Mouse (Mus musculus) myocyte (in vitro differentiated cells): ENCODE measurements around the gene Artn. TPM values are rescaled to one million over a fixed set of nuclear protein-coding genes. Genes with fewer than 3 reads are reported as not detected.

ENCODE experiments used
- H3K27me3 ChIP-seq: one replicate; pipeline ENCODE4 v1.6.1; 2011; ENCODE audit not compliant: control insufficient read depth, insufficient read depth, insufficient read length
- H3K36me3 ChIP-seq: one replicate; pipeline ENCODE4 v1.6.1; 2011; ENCODE audit not compliant: control insufficient read depth, insufficient read depth
- H3K4me2 ChIP-seq: one replicate; pipeline ENCODE4 v1.6.1; 2011; ENCODE audit warnings: low read depth, control low read depth
- H3K4me3 ChIP-seq: one replicate; pipeline ENCODE4 v1.5.1; 2011; ENCODE audit warnings: mild to moderate bottlenecking, control low read depth, moderate library complexity
- H3K79me2 ChIP-seq: one replicate; pipeline ENCODE4 v1.6.1; 2011; ENCODE audit not compliant: control insufficient read depth, insufficient read depth
- H3ac ChIP-seq: one replicate; pipeline ENCODE4 v1.6.1; 2011; ENCODE audit not compliant: control insufficient read depth, insufficient read length
- CEBPB ChIP-seq: IDR thresholded peaks from 2 replicates; pipeline ENCODE4 v1.6.1; 2011; ENCODE audit warnings: mild to moderate bottlenecking, moderate library complexity; ENCODE audit not compliant: poor library complexity, insufficient read depth, severe bottlenecking
- E2F4 ChIP-seq: IDR thresholded peaks from one replicate; pipeline ENCODE4 v1.6.1; 2011; ENCODE audit warnings: mild to moderate bottlenecking, control low read depth, moderate library complexity; ENCODE audit not compliant: insufficient read depth
- MAX ChIP-seq: IDR thresholded peaks from one replicate; pipeline ENCODE4 v1.6.1; 2011; ENCODE audit warnings: low read depth, mild to moderate bottlenecking, control low read depth
- MYOD1 ChIP-seq, 3 experiments: IDR thresholded peaks; one replicate each; pipeline ENCODE4 v1.6.1; 2011; ENCODE audit warnings: control low read depth in 2 of 3, low read depth in 2 of 3, mild to moderate bottlenecking in 2 of 3, moderate library complexity in 1 of 3; ENCODE audit not compliant: insufficient read length in 2 of 3, control insufficient read depth in 1 of 3
- MYOG ChIP-seq, 3 experiments: IDR thresholded peaks; one replicate each; pipeline ENCODE4 v1.6.1; 2011; ENCODE audit warnings: control low read depth in 2 of 3, low read depth in 2 of 3, mild to moderate bottlenecking in 2 of 3; ENCODE audit not compliant: insufficient read length in 2 of 3, control insufficient read depth in 1 of 3, insufficient read depth in 1 of 3
- POLR2A ChIP-seq: IDR thresholded peaks from one replicate; pipeline ENCODE4 v1.6.1; 2011; ENCODE audit warnings: low read depth, mild to moderate bottlenecking, control low read depth, moderate library complexity; ENCODE audit not compliant: insufficient read length
- POLR2AphosphoS2 ChIP-seq: IDR thresholded peaks from one replicate; pipeline ENCODE4 v1.6.1; 2011; ENCODE audit warnings: low read depth, control low read depth; ENCODE audit not compliant: insufficient read length
- REST ChIP-seq: IDR thresholded peaks from one replicate; pipeline ENCODE4 v1.6.1; 2011; ENCODE audit warnings: mild to moderate bottlenecking, control low read depth, moderate library complexity; ENCODE audit not compliant: insufficient read depth, insufficient read length
- SRF ChIP-seq: IDR thresholded peaks from one replicate; pipeline ENCODE4 v1.6.1; 2011; ENCODE audit warnings: low read depth; ENCODE audit not compliant: control insufficient read depth, insufficient read length
- TCF12 ChIP-seq: IDR thresholded peaks from one replicate; pipeline ENCODE4 v1.6.1; 2011; ENCODE audit warnings: mild to moderate bottlenecking, control low read depth; ENCODE audit not compliant: poor library complexity, insufficient read depth, severe bottlenecking
- TCF3 ChIP-seq: IDR thresholded peaks from one replicate; pipeline ENCODE4 v1.6.1; 2011; ENCODE audit warnings: low read depth, control low read depth; ENCODE audit not compliant: insufficient read length
- USF1 ChIP-seq: IDR thresholded peaks from one replicate; pipeline ENCODE4 v1.6.1; 2011; ENCODE audit warnings: low read depth, mild to moderate bottlenecking, control low read depth, moderate library complexity
- polyA plus RNA-seq: library from polyadenylated mRNA; unstranded; fragments of >200 nt; fragmentation: generic; extraction: Trizol; gene quantifications from one replicate; pipeline ENCODE4 v1.2.1, GENCODE M21; 2012; ENCODE audit warnings: missing spikeins

Artn gene
- polyA plus RNA-seq, 1 experiment: 15.9 TPM

DNA sequence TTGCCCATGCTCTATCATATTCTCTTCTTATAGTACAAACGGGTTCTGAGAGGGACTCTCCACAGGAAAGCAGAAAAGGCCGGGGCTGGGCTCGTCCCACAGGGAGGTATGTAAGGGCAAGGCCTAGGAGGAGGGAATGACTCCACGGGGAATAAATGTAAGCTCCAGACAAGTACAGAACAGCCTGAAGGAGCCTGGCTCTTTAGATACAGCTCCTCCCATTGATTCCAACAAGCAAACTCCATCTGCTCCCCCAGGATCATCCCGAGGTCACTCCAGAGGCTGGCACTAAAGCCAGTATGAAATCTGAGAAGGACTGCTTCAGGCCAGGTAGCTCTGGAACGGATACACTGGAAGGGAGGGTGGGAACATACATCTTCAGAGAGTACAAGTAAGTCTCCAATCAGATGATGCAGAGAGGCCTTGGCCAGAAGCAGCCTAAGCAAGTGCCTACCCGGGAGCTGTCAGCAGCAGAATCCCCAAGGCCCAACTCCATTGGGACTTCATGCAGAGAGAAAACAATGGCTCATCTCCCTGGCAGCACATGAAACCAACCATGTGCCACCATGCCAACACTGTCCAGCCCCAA, 16.8 kb downstream of the Artn start:
- peak overlapping the region; percentile 83 for H3K4me2 ChIP-seq
- no peaks in the 10 kb centered on the region for H3K27me3 ChIP-seq
- H3K4me3 ChIP-seq: peak overlapping the region; percentile 95
- H3K79me2 ChIP-seq: peaks cover 68% of the 10 kb centered on the region
- H3ac ChIP-seq: no peak overlapping the region
- H3K36me3 ChIP-seq: peaks cover 5% of the 10 kb centered on the region
- TF ChIP-seq TCF3: no peak
- no peak for TF ChIP-seq USF1
- no peak for TF ChIP-seq REST
- no peak for TF ChIP-seq SRF
- TF ChIP-seq E2F4: no peak
- TF ChIP-seq MAX: no peak
- no peak for TF ChIP-seq TCF12
- TF ChIP-seq MYOD1 (IDR thresholded peaks at IDR 0.05; ENCODE audit: control insufficient read depth in 1 of 3, insufficient read length in 2 of 3, low read depth in 2 of 3): no peak
- TF ChIP-seq CEBPB: no peak
- no peak for TF ChIP-seq MYOG (IDR thresholded peaks at IDR 0.05; ENCODE audit: control insufficient read depth in 1 of 3, insufficient read depth in 1 of 3, insufficient read length in 2 of 3, low read depth in 2 of 3)
- no peak for TF ChIP-seq POLR2A

DNA sequence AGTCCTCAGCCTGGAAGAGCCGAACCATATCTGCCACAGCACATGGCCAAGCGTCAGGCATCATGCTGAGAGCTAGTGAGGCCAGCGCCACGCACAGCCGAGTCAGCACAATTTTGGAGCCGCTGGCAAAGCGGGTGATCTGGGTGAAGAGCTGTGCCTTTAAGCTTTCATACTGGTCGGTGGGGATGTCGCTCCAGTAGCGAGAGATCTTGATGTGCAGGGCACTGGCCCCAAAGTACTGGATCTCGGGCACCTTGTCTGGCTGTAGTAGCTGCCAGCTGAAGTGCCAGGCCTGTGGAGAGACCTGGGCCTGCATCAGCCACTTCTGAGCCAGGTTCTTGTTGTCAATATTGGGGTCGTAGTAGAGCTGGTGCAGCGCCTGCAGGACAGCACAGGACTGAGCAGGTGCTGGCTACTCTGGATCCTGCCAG, 17.4 kb downstream of the Artn start:
- Histone ChIP-seq H3K27me3 (no peaks in the 10 kb centered on the region), H3K4me2 (peak overlapping the region; percentile 2), H3K4me3 (peak overlapping the region; percentile 95), H3ac (no peak overlapping the region), H3K36me3 (peaks cover 8% of the 10 kb centered on the region), H3K79me2 (peaks cover 72% of the 10 kb centered on the region)
- TF ChIP-seq REST (no peak), SRF (no peak), POLR2AphosphoS2 (no peak), POLR2A (no peak), MAX (no peak), USF1 (no peak), CEBPB (no peak), TCF12 (no peak), E2F4 (no peak), MYOG (IDR thresholded peaks at IDR 0.05; ENCODE audit: control insufficient read depth in 1 of 3, insufficient read depth in 1 of 3, insufficient read length in 2 of 3, low read depth in 2 of 3) (no peak), MYOD1 (IDR thresholded peaks at IDR 0.05; ENCODE audit: control insufficient read depth in 1 of 3, insufficient read length in 2 of 3, low read depth in 2 of 3) (no peak), TCF3 (no peak)

DNA sequence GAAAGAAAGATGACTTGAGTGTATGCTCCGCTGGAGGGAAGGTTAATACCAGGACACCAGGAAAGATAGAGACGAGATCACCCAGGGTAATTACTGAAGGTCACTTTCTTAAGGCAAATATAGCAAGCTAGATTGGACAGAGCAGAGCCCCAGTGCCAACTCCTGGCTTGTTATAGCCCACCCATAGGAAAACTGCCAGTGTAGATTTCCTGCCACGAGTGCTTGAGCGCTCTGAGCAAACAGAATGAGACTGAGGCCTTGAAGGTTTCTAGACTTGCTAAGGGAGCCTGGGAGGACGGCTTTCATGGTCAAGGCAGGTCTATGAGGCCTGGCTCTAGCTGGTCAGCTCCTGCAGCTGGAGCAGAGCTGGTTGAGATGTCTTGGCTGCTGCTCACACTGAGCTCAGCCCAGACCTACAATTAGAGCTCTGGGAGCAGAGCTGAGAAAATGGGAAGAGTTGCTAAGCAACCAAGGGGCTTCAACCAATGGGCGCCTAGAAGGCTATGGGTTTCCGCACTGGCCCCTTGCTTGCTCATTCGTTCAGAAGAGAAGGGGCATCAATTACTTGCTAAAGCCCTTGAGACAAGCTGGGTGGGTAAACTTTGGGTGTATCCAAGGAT, 20.6 kb downstream of the Artn start:
- Histone ChIP-seq H3ac (no peak overlapping the region), H3K4me2 (no peak overlapping the region), H3K4me3 (no peak overlapping the region), H3K79me2 (peaks cover 65% of the 10 kb centered on the region), H3K36me3 (peaks cover 18% of the 10 kb centered on the region), H3K27me3 (no peaks in the 10 kb centered on the region)
- TF ChIP-seq POLR2A (no peak), MAX (no peak), MYOD1 (IDR thresholded peaks at IDR 0.05; ENCODE audit: control insufficient read depth in 1 of 3, insufficient read length in 2 of 3, low read depth in 2 of 3) (no peak), MYOG (IDR thresholded peaks at IDR 0.05; ENCODE audit: control insufficient read depth in 1 of 3, insufficient read depth in 1 of 3, insufficient read length in 2 of 3, low read depth in 2 of 3) (no peak), CEBPB (no peak), SRF (no peak), TCF12 (no peak), REST (no peak), TCF3 (no peak)

DNA sequence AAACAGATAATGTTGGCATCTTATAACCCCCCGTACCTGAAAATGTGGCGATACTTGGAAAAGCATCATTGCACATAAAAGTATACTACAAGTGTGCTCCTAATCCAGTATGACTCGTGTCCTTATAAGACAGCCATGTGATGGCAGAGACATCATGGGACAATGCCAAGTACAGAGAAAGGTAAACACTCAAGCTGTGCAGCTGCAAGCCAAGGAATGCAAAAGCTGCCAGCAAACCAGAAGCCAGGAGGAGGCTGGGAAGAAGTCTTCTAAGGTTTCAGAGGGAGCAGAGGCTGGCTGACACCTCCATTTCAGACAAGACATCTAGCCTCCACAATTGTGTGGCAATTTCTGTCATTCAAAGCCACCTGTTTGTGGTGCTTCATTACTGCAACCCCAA, 23.4 kb downstream of the Artn start:
- Histone ChIP-seq H3K27me3 (no peaks in the 10 kb centered on the region), H3K79me2 (peaks cover 37% of the 10 kb centered on the region), H3ac (no peak overlapping the region), H3K4me3 (no peak overlapping the region), H3K36me3 (peaks cover 32% of the 10 kb centered on the region), H3K4me2 (no peak overlapping the region)
- no peak for TF ChIP-seq MYOG (IDR thresholded peaks at IDR 0.05; ENCODE audit: control insufficient read depth in 1 of 3, insufficient read depth in 1 of 3, insufficient read length in 2 of 3, low read depth in 2 of 3)
- no peak for TF ChIP-seq POLR2A
- no peak for TF ChIP-seq CEBPB
- no peak for TF ChIP-seq MAX
- no peak for TF ChIP-seq SRF
- TF ChIP-seq POLR2AphosphoS2: no peak
- no peak for TF ChIP-seq USF1
- TF ChIP-seq REST: no peak
- TF ChIP-seq MYOD1 (IDR thresholded peaks at IDR 0.05; ENCODE audit: control insufficient read depth in 1 of 3, insufficient read length in 2 of 3, low read depth in 2 of 3): no peak
- TF ChIP-seq TCF12: no peak
- TF ChIP-seq TCF3: no peak
- TF ChIP-seq E2F4: no peak
